Mouse (Mus musculus) testis, adult 2 months (tissue): ENCODE results near the gene Trpm8.

Experiments used
- CTCF ChIP-seq: fragments of 200-500 bp; IDR thresholded peaks from 2 replicates; pipeline ENCODE4 v1.5.1; 2012; ENCODE audit warnings: low read depth, mild to moderate bottlenecking, inconsistent platforms, low read length, moderate library complexity; ENCODE audit not compliant: control insufficient read depth, insufficient read depth, insufficient replicate concordance
- POLR2A ChIP-seq: fragments of 200-500 bp; IDR thresholded peaks from 2 replicates; pipeline ENCODE4 v1.6.1; 2012; ENCODE audit warnings: low read depth, mild to moderate bottlenecking, inconsistent platforms, low read length, moderate library complexity; ENCODE audit not compliant: control insufficient read depth

DNA sequence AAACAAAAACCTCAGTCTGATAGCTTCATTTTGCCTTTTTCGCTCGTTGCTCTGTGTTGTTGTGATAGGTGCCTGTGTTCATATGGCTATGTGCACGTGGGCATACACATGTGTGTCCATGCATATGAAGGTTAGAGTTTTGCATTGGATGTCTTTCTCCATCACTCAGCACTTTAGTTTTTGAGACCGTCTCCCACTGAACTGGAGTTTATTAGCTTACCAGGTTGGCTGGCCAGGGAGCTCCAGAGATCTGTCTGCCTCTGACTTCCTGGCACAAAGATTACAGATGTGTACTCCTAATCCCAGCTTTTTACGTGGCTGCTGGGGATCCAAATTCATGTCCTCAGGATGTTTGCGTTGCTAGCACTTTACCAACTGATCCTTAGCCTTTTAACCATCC, 26.3 kb downstream of the Trpm8 start:
- no peak for TF ChIP-seq CTCF
- no peak for TF ChIP-seq POLR2A
